Mouse (Mus musculus) C2C12 (cell line): ENCODE measurements around the gene Acbd3.

Source experiments
- CEBPB ChIP-seq: IDR thresholded peaks from one replicate; pipeline ENCODE4 v1.6.1; 2011; ENCODE audit warnings: low read depth, mild to moderate bottlenecking, control low read depth, moderate library complexity
- CTCF ChIP-seq: IDR thresholded peaks from one replicate; pipeline ENCODE4 v1.5.1; 2011; ENCODE audit not compliant: control insufficient read depth, insufficient read depth, insufficient read length
- MYOD1 ChIP-seq: IDR thresholded peaks from one replicate; pipeline ENCODE4 v1.6.1; 2011; ENCODE audit warnings: low read depth; ENCODE audit not compliant: control insufficient read depth, insufficient read length

GRCm38 (mm10) chr1:180766557-180766956 lies 40.7 kb downstream of the Acbd3 start:
- TF ChIP-seq MYOD1 (no peak), CTCF (no peak), CEBPB (no peak)
